Mouse (Mus musculus) right cerebral cortex, postnatal 10 days (tissue): Measurements from ENCODE around the gene Gm5796.
"Not testable (repeated sequence)": the region's sequence is repeated elsewhere in the genome, so short reads cannot be mapped to it uniquely, and the experiment has no call there.

Experiments
- DNase-seq, 2 experiments: peaks; one replicate each; pipeline ENCODE4 v3.0.0; 2021; ENCODE audit warnings: low spot score in 2 of 2

Gm5796 gene

GRCm38 (mm10) chr14:4023641-4024040 lies at the start of gene Gm5796:
Gene Gm5796 (plus strand): TSS chr14:4023941.
- DNase-seq, result not testable (repeated sequence)

- DNase-seq, result not testable (repeated sequence)
These were observed 25.6 kb upstream of the Gm5796 start, which contains the start of gene Gm3099 for GRCm38 (mm10) chr14:3998094-3998493. Gene Gm3099 (plus strand): TSS chr14:3998394.

- not testable (repeated sequence) for DNase-seq
These were observed 60.1 kb downstream of the Gm5796 start, which contains the start of gene Gm3115 for GRCm38 (mm10) chr14:4083820-4084219. Gene Gm3115 (plus strand): TSS chr14:4084120.
